Mouse (Mus musculus) adipocyte (in vitro differentiated cells): Measurements from ENCODE around the gene Itgav.

Source experiments
- DNase-seq: peaks from one replicate; pipeline ENCODE4 v3.0.0-alpha.2; 2016; ENCODE audit warnings: low spot score

Itgav gene

DNA sequence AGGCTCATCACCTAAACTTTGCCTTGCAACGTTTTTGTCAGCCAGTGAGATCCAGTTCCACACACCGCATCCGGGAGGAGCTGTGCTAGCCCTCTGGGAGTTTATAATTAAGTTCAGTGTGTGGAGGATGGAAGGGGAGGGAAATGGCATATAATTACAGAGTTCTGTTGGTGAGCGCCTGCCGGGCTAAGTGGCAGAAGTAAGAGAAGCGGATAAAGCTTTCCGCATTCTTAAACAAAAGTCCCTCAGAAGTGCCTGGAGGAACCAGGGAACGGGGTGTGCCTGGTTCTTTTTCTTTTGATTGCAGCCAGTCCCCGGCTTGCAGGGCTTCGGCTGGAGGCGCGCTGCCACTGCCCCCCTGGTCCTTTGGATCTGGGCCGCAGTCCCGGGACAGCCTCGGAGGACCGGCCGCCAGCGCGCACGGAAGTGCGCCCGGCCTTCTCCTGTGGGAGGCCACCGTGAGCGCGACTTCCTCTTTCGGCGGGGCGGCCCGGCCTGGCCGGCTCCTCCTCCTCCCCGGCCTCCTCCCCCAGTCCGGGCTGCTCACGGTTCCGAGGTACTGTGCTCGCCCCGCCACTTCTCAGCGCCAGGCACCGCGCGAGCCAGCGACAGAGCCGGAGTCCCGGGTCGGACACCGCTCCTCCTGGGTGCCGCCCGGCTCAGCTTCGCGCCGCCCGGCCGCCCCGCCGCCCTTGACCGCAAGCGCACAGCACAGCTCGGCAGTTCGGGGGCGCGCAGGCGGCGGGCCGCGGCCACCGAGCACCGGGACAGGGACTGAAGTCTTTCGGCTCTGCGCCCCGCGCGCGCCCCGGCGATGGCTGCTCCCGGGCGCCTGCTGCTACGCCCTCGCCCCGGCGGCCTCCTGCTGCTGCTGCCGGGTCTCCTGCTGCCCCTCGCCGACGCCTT is at the start of gene Itgav:
Gene Itgav, plus strand, starts transcription at position 477 of the 906 bp plus-strand sequence.
- peak; percentile 87 for DNase-seq

DNA sequence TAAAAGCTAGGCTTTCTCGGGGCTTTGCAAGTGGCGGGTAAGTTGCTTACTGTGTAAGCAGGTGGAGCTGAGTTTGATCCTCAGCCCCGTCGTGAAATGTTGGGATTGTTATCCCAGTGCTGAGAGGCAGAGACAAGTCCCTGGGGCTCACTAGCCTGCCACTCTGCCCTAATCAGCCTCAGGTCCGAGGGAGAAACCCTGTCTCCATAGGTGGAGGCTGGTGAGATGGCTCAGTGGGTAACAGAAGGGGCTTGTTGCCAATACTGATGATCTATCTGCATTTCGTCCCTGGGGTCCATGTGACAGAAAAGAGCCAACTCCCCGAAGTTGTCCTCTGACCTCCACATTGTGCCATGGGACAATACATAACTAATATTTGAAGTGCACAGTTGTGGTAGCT is 49.8 kb upstream of the Itgav start:
- DNase-seq, result no peak

DNA sequence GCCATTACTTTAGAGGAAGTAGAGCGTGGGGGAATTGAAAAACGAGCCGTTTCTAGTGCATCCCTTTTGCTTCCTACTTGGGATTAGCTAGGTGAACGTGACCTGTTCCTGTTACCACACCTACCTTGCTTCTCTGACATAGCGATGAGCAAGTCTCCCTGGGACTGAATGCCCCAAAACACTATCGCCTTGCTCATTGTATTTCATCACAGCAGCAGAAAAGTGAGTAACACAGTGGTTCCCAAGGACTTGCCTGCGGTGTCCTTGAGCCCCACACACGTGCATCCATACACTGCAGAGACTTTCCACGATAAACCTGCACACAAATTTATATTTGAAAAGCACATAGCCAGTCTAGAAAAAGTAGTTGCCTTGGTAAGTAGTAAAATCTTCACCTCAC is 49.3 kb upstream of the Itgav start:
- DNase-seq, result no peak

DNA sequence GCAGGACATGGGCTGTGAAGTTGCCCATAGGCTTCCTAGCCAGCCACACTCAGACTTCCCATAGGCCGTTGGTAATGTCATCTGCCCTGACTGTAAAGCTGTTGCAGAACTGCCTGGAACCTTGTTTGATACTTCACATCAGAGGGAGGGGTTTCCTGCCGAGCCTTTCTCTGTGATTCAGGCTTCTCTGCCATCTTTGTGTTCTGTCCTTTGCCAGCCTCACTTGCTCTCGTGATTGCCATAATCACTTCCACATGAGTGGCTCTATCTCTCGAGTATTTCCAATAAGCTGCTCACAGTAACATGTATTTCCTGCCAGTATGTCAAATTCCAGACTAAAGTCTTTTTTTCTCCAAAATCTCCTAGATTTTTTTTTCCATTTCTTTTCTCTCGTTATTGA is 48.5 kb upstream of the Itgav start:
- peak; percentile 18 for DNase-seq

DNA sequence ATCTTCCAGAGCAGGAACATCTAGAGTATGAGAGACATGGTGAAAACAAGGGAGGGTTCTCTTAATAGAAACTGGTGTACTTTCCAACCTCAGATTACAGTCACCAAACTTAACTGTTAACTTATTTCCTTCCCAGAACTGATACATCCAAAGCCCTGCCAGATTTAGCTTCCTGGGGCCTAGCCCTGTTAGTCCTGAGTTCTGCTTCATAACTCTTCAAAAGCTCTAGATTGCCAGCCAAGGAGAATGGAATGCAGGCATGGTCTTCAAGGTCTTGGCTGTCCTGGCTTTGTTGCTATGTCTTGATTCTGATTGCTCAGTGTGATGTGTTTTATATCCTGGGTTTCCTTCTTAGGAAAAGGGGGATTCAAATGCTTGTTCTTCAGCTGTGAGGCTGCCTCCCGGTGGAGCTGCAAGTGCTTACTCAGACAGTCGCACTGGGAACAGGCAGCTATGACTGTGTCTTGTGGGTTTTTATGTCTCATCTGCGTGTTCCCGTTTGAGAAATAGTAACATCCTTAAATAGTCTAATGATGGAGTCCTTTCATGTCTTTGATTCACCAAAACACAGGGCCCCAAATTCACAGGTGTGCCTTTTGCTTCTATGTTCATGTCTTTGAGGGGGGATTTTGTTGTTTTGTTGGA is 47.8 kb upstream of the Itgav start:
- no peak for DNase-seq

DNA sequence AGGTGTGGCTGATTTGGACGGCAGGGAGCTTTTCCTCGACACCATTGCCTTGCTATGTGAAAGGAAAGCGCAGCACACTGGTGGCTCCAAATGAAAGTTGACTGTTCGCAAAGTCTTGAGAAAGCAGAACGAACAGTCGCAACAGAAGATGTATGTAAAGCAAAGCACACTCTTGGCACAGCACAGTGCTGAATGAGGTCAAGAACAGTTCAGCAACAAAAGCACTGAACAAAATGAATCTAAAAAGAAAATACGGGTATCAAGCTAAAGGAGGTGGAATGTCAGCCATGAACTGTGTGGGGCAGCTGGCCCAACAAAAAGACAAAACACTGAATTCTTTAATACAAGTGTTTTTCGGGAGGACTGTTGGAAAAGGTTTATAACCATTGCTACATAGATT is 42.9 kb upstream of the Itgav start:
- DNase-seq, result no peak

DNA sequence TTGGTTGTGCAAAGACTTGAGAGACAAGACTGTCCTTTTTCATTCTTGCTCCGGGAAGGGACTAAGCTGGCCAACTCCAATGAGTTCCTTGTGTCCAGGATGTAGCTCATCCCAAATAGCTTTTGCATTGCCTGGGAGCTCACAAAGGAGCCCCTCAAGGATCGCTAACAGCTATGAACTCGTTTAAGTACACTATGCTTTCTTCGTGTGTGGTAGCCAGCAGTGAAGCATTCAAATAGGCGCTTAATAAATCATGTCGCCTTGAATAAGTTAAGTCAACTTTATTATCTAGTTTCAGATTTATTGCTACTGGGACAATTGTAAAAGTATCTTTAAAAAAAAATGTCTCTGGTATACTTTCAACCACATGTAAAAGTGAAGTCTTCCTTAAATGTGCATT is 42.4 kb upstream of the Itgav start:
- no peak for DNase-seq

DNA sequence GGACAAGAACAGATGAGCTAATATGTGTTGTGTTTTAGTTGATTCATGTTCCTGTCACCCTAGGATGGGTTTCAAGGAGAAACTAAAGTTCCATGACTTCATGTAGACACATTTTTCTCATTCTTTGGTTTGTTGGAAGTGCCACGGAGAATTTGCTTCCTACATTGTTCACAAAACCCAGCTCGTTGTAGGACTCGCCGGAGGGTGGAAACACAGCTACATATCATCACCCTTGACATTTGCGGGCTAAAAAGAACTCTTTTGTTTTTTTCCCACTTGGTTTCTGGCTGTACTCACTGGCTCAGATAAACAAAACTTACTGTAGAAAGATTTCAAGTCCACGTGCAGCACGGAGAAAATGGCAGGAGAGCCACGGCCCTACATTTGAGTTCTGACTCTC is 41.9 kb upstream of the Itgav start:
- no peak for DNase-seq

DNA sequence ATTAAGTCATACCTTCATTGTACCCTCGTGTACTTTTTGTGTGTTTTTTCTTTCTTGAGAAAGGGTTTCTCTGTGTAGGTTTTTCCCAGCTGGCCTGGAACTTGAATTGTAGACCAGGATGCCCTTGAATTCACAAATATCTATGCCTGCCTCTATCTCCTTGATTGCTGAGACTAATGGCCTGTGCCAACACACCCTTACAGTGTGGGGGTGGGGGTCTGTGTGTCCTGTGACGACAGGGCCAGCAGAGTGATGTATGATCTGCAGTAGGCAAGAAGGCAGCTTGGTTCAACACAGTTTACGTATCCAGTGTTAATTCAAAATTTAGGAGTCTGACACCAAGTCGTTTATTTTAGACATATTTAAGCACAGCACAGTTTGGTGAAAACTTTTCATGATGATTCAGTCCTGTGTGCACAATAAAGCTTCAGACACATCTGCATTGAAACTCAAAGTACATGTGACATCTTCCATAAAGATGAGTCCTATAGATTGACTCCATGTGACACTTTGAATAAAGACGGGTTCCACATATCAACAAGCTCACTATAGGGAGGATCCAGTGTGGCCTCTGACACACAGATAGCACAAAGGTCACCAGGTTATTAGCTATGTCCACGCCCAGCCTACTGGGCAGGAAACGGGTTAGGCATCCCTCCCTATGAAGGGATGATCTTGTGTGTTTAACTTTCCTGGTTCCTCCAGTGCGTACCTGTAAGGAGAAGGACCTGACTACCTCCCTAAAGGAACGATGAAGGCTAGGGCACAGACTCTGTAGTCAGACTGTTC is 40.3 kb upstream of the Itgav start:
- no peak for DNase-seq

DNA sequence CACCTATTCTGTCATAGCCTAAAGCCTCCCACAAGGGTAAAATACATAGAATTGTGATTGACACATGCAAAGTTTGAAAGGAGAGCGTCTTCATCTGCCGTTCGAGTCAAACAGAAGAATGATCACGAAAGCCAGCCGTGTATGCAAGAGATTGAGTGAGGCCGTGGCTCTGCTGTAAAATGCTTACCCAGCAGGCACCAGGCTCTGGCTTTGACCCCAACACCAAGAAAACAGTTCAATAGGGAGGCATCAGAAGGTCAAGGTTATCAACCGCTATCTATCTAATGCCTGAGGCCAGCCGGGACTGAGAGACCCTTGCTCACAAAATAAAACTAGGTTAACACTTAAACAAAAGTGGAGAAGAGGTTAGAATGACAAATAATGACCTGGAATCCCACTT is 39.5 kb upstream of the Itgav start:
- no peak for DNase-seq

DNA sequence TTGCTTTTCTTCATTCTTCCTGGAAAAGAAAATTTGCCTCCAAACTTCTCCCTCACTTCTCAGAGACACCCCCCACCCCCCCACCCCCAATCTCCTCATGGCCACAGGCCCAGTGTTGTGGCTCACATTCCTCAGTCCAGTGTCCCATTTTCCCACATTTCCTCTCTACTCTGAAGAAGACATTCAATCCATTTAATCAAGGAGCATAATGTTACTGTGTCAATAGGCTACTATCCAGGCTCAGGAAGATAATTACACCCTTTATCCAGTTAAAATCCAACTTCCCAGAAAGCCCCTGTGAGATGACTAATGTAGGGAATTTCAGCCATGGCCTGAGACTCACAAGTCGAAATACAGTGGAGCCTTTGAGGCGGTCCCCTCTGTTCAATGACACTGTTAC is 33.8 kb upstream of the Itgav start:
- no peak for DNase-seq

DNA sequence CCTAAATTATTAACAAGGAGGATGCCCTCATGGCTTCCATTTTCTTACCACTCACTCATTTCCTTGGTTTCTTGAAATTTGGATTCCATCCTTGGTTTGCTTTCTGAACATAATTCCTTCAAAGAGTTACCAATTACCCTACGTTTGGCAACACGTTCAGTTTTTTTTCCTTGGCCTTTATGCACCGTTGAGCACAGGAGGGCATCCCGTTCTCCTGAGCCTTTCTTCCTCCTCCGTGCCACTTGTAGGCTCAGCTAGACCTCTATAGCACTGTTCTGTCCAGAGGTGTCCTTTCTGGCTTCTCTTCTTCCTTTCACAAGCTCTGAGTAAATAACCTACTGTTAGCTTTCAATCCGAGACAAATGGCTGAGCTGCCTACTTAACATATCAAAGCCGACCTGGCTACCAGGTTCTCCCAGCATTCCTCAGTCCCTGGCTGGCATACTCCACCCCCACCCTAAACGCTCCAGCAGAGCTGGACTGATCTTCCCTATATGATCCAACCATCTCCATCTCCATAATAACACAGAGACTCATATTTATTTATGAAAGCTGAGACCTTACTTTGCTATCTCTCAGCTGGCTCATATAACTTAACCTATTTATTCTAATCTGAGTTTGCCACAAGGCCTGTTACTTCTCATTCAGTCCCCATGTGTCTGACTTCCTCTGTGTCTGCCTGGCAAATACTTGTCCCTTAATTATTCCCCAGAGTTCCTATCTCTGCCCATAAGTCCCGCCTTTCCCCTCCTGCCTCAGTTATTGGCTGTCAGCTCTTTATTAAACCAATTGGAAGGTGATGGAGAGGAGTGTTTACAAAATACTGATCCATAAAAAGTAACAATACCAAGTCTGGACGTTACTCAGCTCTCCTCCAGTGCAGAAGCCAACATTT is 31.3 kb upstream of the Itgav start:
- DNase-seq, result no peak

DNA sequence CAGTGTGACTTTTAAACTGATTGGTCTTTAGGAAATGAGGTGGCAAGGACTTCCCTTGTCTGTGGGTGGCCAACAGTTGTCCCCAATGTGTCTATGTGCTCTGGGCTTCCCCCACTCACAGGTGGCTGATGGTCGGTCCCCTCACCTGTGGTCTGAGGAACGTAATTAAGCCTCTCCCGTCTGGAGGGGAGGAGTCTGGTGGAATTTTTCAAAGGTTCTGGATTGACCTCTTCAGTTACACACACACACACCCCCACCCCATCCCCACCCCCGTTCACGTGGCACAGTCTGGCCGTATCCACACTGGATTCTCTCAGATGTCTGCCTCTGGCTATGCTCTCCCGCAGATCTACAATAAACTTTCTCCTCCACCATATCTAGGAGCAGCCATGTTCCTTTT is 30.1 kb upstream of the Itgav start:
- no peak for DNase-seq

DNA sequence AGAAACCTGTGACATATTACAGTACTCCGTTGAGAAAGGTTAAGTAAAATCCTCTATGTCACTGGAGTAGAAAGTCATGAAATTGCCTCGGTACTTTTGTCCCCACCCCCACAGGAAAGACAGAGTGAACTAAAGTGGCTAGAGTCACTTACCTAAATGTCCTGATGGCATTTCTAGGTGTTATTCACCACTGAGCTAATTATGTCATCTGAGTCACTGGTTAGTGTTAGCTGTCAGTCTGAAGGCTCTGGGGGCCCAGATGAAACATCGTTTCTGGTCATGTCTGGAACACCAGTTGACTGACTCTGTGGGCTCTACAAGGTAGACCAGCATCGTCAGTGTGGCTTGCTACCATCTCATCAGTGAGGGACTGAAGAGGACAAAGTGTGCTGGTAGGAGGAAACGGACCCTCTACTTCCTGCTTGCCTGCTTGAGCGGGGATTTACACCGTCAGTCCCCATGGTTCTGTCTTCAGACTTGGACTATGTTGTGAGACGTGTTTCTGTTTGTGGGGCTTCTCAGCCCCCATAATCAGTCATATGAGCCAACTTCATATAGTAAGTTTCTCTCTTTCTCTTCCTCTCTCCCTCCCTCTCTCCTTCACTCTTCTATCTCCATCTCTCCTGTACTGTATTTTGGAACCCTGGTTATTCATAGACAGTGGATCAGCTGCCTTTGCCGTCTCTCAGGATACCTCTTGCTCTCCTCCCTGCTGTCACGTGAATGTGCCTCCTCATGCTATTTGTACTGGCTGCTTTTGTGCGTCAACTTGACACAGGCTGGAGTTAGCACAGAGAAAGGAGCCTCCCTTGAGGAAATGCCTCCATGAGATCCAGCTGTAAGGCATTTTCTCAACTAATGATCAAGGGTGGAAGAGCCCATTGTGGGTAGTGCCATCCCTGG is 28.6 kb upstream of the Itgav start:
- no peak for DNase-seq

DNA sequence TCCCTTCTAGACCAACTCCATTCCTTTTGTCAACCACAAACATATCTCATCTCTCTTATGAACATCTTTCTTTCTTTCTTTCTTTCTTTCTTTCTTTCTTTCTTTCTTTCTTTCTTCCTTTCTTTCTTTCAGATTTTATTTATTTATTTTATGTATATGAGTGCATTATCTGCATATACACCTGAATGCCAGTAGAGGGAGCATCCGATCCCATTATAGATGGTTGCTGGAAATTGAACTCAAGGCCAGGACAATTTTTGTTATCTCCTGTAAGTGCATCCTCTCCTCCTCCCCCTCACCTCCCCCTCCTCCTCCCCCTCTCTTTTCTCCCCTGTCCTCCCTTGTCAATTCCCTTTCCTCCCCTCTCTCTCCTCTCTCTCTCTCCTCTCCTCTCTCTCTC is 25.7 kb upstream of the Itgav start:
- DNase-seq, result no peak

DNA sequence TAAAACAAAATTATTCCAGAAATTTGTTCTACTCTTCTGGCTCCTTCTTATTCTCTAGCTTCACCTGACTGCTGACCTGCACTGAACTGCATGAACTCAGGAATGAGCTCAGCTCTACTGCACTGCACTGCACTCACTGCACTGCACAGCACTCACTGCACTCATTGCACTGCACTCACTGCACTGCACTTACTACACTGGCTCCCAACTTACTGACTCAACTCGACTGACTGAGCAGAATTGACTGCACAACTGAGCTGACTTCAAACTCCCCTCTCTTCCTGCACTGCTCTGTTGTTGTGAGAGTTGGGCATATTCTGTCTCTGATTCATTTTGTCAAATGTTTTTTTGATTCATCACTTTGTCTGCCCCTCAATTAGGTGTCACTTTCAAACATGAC is 24.9 kb upstream of the Itgav start:
- DNase-seq, result no peak

DNA sequence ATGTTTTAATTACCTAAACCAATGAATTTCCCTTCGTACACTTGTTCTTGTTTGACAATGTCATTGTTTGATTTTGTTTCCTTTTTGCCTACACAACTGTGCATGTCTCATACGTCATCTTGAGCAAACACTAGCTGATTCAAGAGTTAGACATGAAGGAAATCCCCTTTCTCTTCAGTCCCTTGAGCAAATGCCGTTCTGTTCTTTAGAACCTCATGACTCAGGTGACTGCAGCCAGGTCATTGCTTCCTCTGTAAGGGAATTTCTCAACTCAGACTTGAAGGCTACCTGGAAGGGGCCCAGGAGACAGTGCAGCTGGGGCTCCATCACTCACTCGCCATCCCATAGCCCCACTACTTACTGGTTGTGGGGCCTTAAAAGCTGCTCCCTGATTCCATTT is 23.5 kb upstream of the Itgav start:
- DNase-seq, result no peak

DNA sequence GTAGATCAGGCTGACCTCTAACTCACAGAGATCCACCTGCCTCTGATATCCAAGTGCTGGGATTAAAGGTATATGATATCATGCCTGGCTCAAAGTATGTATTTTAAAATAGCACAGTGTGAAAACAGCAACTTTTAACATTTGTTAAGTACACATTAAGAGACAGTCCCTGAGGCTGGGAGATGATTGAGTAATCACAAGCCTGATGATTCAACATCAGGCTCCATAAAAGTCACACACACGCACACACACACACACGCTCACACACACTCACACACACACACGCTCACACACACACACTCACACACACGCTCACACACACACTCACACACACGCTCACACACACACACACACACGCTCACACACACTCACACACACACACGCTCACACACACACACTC is 21.8 kb upstream of the Itgav start:
- no peak for DNase-seq

DNA sequence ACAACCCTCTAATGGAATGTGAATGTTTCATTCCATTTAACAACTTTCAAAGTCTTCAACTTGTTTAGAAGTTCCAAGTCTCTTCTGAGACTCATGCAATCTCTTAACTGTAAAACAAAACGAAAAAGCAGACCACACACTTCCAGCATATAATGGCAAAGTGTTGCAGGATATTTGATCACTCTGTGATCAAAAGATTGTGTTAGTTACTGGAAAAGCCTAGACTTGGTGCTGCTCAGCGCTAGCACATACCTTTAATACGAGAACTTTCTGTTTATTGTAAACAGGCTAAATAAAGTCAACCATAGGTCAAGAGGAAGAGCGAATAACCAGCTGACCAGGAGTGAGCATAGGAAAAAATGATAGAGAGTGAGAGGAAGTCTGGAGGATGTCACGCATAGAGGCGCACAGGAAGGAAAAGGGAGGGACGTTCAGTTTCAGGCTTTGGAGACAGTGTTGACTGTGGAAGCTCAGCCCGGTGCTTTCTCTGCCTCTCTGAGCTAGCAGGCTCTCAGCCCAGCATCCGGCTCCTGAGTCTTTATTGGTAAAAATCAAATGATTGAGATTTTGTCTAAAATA is 18.5 kb upstream of the Itgav start:
- DNase-seq, result no peak

DNA sequence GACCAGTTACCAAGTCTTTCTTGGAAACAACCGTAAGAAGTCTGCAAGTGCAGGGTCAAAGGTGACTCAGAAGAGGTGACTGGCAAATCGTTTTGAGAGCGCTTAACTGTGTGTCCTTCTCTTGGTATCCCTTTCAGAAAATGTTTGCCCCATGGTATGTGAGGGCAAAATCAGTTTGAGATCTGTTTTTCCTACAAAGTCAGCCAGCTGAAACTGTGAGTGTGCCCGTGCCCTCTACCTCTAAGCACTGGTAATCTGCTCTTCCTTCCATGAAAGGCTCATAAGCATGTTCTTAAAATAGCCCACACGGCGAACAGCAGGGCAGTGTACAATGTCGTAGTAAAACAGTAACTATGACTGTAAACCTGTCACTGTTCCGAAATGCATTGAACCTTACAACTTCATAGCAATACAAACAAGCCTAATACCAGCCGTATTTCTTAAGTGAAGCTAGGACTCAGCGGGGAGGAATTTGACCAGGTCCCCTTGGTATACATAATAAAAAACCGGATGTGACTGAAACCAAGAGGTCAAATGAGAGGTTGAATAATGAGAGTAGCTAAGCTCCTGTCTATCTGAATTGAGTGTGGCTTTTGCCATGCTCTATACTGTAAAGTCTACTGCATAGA is 14.2 kb upstream of the Itgav start:
- no peak for DNase-seq
